Mouse (Mus musculus) bone marrow macrophage, adult 2 months (primary cell): Measurements from ENCODE around the gene Gm28576. TPM values are rescaled to one million over a fixed set of nuclear protein-coding genes. Genes with fewer than 3 reads are reported as not detected.
"Not testable (repeated sequence)": the region's sequence is repeated elsewhere in the genome, so short reads cannot be mapped to it uniquely, and the experiment has no call there.

Experiments
- H3K27ac ChIP-seq: 2 replicates; pipeline ENCODE4 v1.5.1; 2012; ENCODE audit warnings: low read depth, low read length; ENCODE audit not compliant: insufficient read depth
- H3K4me1 ChIP-seq: 2 replicates; pipeline ENCODE4 v1.6.1; 2012; ENCODE audit warnings: low read length; ENCODE audit not compliant: control insufficient read depth, insufficient read depth
- H3K4me3 ChIP-seq: 2 replicates; pipeline ENCODE4 v1.5.1; 2012; ENCODE audit warnings: mild to moderate bottlenecking, low read length, moderate library complexity; ENCODE audit not compliant: insufficient read depth
- polyA plus RNA-seq: library from polyadenylated mRNA; stranded (reverse); fragments of >200 nt; gene quantifications from 2 replicates; pipeline ENCODE4 v1.2.4, GENCODE M21; 2012; ENCODE audit not compliant: missing spikeins, insufficient read depth, insufficient read length

The Gm28576 gene
- not detected in 2 replicates for polyA plus RNA-seq

GRCm38 (mm10) chrY:7722641-7723040 is at the start of gene Gm28576:
TSS of gene Gm28576 (plus strand) at chrY:7722941.
- not testable (repeated sequence) for H3K27ac ChIP-seq

More at GRCm38 (mm10) chrY:7722641-7723040, at the start of gene Gm28576:
- not testable (repeated sequence) for H3K4me1 ChIP-seq, H3K4me3 ChIP-seq

Other genes with a start within 250 kb of the Gm28576 start
- not detected in 2 replicates for gene Gm20826, start 84.5 kb upstream of the Gm28576 start, polyA plus RNA-seq